Comparison of ENCODE assay signal across 8 mouse cellular contexts in genomic region chr6:23840001-23840400, GRCm38 (mm10). TPM values are rescaled to one million over a fixed set of nuclear protein-coding genes. Genes with fewer than 3 reads are reported as not detected.
DNase-seq lines count a peak whose midpoint lies in the region; ATAC-seq and TF ChIP-seq lines count a peak whose summit lies in the region.

No protein-coding gene starts in this region.

- no peak overlapping the region for H3K27ac ChIP-seq in embryonic fibroblast, embryonic 13.5 days (ENCODE audit: insufficient read depth, low read length)
- H3K27ac ChIP-seq in intestine, embryonic 14.5 days (ENCODE audit: low read depth), result no peak overlapping the region
- H3K27ac ChIP-seq in liver, embryonic 16.5 days (ENCODE audit: low read length), result no peak overlapping the region

- WGBS in intestine, embryonic 14.5 days, result 2% methylated on average over 15 of the region's 15 CpGs
- 2% methylated on average over 15 of the region's 15 CpGs for WGBS in liver, embryonic 16.5 days (ENCODE audit: insufficient replicate concordance)

- ATAC-seq in intestine, embryonic 14.5 days (replicated peaks; ENCODE audit: low FRiP score, low TSS enrichment, low read depth), result no peak
- ATAC-seq in liver, embryonic 16.5 days (ENCODE audit: low read depth), result no peak
- ATAC-seq in activated CD4-positive, CD25-positive, alpha-beta regulatory T cell, adult 4 months, result no peak

- H3K9ac ChIP-seq in intestine, embryonic 14.5 days (ENCODE audit: low read length), result peak overlapping the region; percentile 16; the same call in 1 of the 2 replicates
- H3K9ac ChIP-seq in liver, embryonic 16.5 days (ENCODE audit: low read depth, low read length), result no peak overlapping the region

- peak overlapping the region; percentile 86 for H3K4me2 ChIP-seq in intestine, embryonic 14.5 days (ENCODE audit: low read length)
- peak overlapping the region; percentile 62 for H3K4me2 ChIP-seq in liver, embryonic 16.5 days (ENCODE audit: low read depth, low read length)

- TF ChIP-seq POLR2A in embryonic fibroblast, embryonic 13.5 days (IDR thresholded peaks at IDR 0.05; ENCODE audit: low read depth, low read length), result no peak

- peaks cover 29% of the 10 kb centered on the region for H3K27me3 ChIP-seq in intestine, embryonic 14.5 days (replicated peaks; ENCODE audit: control insufficient read depth, insufficient read depth, low read length)
- peaks cover 27% of the 10 kb centered on the region for H3K27me3 ChIP-seq in liver, embryonic 16.5 days (ENCODE audit: control insufficient read depth, insufficient read depth, low read depth, low read length)

- no peaks in the 10 kb centered on the region for H3K9me3 ChIP-seq in intestine, embryonic 14.5 days (ENCODE audit: control insufficient read depth, low read length)
- H3K9me3 ChIP-seq in liver, embryonic 16.5 days (replicated peaks; ENCODE audit: control insufficient read depth, low read length), result no peaks in the 10 kb centered on the region

- H3K36me3 ChIP-seq in intestine, embryonic 14.5 days (ENCODE audit: control insufficient read depth, insufficient read depth, low read length), result no peaks in the 10 kb centered on the region
- no peaks in the 10 kb centered on the region for H3K36me3 ChIP-seq in liver, embryonic 16.5 days (ENCODE audit: control insufficient read depth, insufficient read depth)

- H3K4me1 ChIP-seq in embryonic fibroblast, embryonic 13.5 days (ENCODE audit: control insufficient read depth, insufficient read depth, low read length), result no peaks in the 10 kb centered on the region
- H3K4me1 ChIP-seq in intestine, embryonic 14.5 days (replicated peaks; ENCODE audit: control insufficient read depth, insufficient read depth, low read length), result peaks cover 3% of the 10 kb centered on the region; the same call in 1 of the 2 replicates
- H3K4me1 ChIP-seq in liver, embryonic 16.5 days (ENCODE audit: control insufficient read depth, low read depth, low read length), result no peaks in the 10 kb centered on the region

- peak; percentile 48 for DNase-seq in ES-CJ7 (ENCODE audit: low read depth, low spot score)
- DNase-seq in adrenal gland, postnatal 25 days, result peak; percentile 18
- peak; percentile 59 for DNase-seq in intestine, embryonic 14.5 days (ENCODE audit: low spot score)
- DNase-seq in retina, postnatal 1 day, result peak; percentile 59
- DNase-seq in gastrocnemius, adult 8-10 months (ENCODE audit: low spot score in 2 of 2), result no peak

- H3K4me3 ChIP-seq in embryonic fibroblast, embryonic 13.5 days (ENCODE audit: insufficient read depth, low read length), result peak overlapping the region; percentile 80; the same call in 1 of the 2 replicates
- peak overlapping the region; percentile 63 for H3K4me3 ChIP-seq in intestine, embryonic 14.5 days (ENCODE audit: low read depth, low read length)
- peak overlapping the region; percentile 62 for H3K4me3 ChIP-seq in liver, embryonic 16.5 days (ENCODE audit: low read depth, low read length)

- TF ChIP-seq CTCF in embryonic fibroblast, embryonic 13.5 days (IDR thresholded peaks at IDR 0.05; ENCODE audit: borderline replicate concordance, insufficient read depth, low read length), result no peak

RNA-seq across cellular contexts. Expression of gene Cadps2, which starts 0.8 kb away (rescaled TPM):
- 8.6 and 9.8 TPM in 2 replicates for total RNA-seq in adrenal gland, postnatal 25 days (2021)
- not detected in 2 replicates for polyA plus RNA-seq in embryonic fibroblast, embryonic 13.5 days (2011; ENCODE audit: insufficient read length, low read depth, missing spikeins)
- polyA plus RNA-seq in intestine, embryonic 14.5 days (2014; fragmentation: Nextera tagmentation; extraction: Ambion mirVana), result 0.74 and 1.2 TPM in 2 replicates
- polyA plus RNA-seq in liver, embryonic 16.5 days (2015; fragmentation: Nextera tagmentation; extraction: Ambion mirVana), result 0.06 and 0.08 TPM in 2 replicates
- under 1 TPM in 1 of 2 experiments, not detected in 1; 0.49 TPM for polyA plus RNA-seq in activated CD4-positive, CD25-positive, alpha-beta regulatory T cell, adult 4 months (2017; shearing (Covaris generic))
- total RNA-seq in gastrocnemius, adult 8-10 months (2022), result under 1 TPM; 0.12 to 0.58 (median 0.40) TPM

Comparison
In these comparisons a context has a peak if more than half of its experiments do, and no peak if none do; other contexts are left out.
1. DNase-seq: peak in ES-CJ7 (single experiment), adrenal gland, postnatal 25 days (single experiment), intestine, embryonic 14.5 days (single experiment) and retina, postnatal 1 day (single experiment); none in gastrocnemius, adult 8-10 months (0 of 2).
2. Peak in every context shown above with its lines, with median percentiles within 50 percentile points of each other: H3K4me3 ChIP-seq.